Mouse (Mus musculus): ENCODE data around the gene Ehmt1.

Gene Ehmt1

GRCm38 (mm10) chr2:24918930-24919838 lies at the start of gene Ehmt1:
Gene Ehmt1, minus strand, starts transcription at chr2:24919614.
- DNase-seq = peak; percentile 95

- DNase-seq = peak; percentile 88
Measured at GRCm38 (mm10) chr2:24962304-24963000, 43.0 kb upstream of the Ehmt1 start, which contains the start of gene Dph7. Gene Dph7, plus strand, starts transcription at chr2:24962400.

- no peak for DNase-seq
Measured at GRCm38 (mm10) chr2:24960910-24961309, 41.5 kb upstream of the Ehmt1 start.

GRCm38 (mm10) chr2:24952537-24953055 lies 33.2 kb upstream of the Ehmt1 start:
- no peak for DNase-seq

GRCm38 (mm10) chr2:24950189-24950535 lies 30.7 kb upstream of the Ehmt1 start:
- no peak for DNase-seq

GRCm38 (mm10) chr2:24949421-24950188 lies 30.2 kb upstream of the Ehmt1 start, which contains the start of gene Zmynd19:
Gene Zmynd19, plus strand, starts transcription at chr2:24949792.
- peak; percentile 98 for DNase-seq

GRCm38 (mm10) chr2:24944304-24944703 lies 24.9 kb upstream of the Ehmt1 start:
- DNase-seq = peak; percentile 29

- DNase-seq = no peak
Measured at GRCm38 (mm10) chr2:24942092-24942491, 22.7 kb upstream of the Ehmt1 start.

- peak; percentile 95 for DNase-seq
Measured at GRCm38 (mm10) chr2:24935057-24935796, 15.8 kb upstream of the Ehmt1 start, which contains the start of gene Arrdc1. Gene Arrdc1, minus strand, starts transcription at chr2:24935252.

GRCm38 (mm10) chr2:24934441-24934963 lies 15.1 kb upstream of the Ehmt1 start:
- no peak for DNase-seq

GRCm38 (mm10) chr2:24929593-24929992 lies 10.2 kb upstream of the Ehmt1 start:
- no peak for DNase-seq

GRCm38 (mm10) chr2:24929119-24929518 lies 9.7 kb upstream of the Ehmt1 start:
- DNase-seq = no peak

- DNase-seq = no peak
Measured at GRCm38 (mm10) chr2:24927810-24928479, 8.5 kb upstream of the Ehmt1 start.

- no peak for DNase-seq
Measured at GRCm38 (mm10) chr2:24926965-24927358, 7.5 kb upstream of the Ehmt1 start.

- no peak for DNase-seq
Measured at GRCm38 (mm10) chr2:24926345-24926964, 7.0 kb upstream of the Ehmt1 start.

- DNase-seq = no peak
Measured at GRCm38 (mm10) chr2:24925284-24925683, 5.9 kb upstream of the Ehmt1 start.

- DNase-seq = no peak
Measured at GRCm38 (mm10) chr2:24923561-24923960, 4.1 kb upstream of the Ehmt1 start.

- no peak for DNase-seq
Measured at GRCm38 (mm10) chr2:24919839-24920175, 393 bp upstream of the Ehmt1 start.

GRCm38 (mm10) chr2:24914762-24915161 lies 4.7 kb downstream of the Ehmt1 start:
- DNase-seq = no peak

GRCm38 (mm10) chr2:24912589-24912988 lies 6.8 kb downstream of the Ehmt1 start:
- DNase-seq = no peak

GRCm38 (mm10) chr2:24912189-24912588 lies 7.2 kb downstream of the Ehmt1 start:
- no peak for DNase-seq
